Mouse (Mus musculus) C2C12 (cell line): Measurements from ENCODE around the gene Helz2. TPM values are rescaled to one million over a fixed set of nuclear protein-coding genes. Genes with fewer than 3 reads are reported as not detected.
A peak's percentile ranks its signal among the peaks of the same experiment; 100 is the strongest.

Experiments
- H3K27me3 ChIP-seq: one replicate; pipeline ENCODE4 v1.6.1; 2011; ENCODE audit not compliant: control insufficient read depth, insufficient read depth, insufficient read length
- H3K36me3 ChIP-seq: one replicate; pipeline ENCODE4 v1.6.1; 2011; ENCODE audit not compliant: control insufficient read depth, insufficient read depth
- H3K4me3 ChIP-seq: one replicate; pipeline ENCODE4 v1.5.1; 2011; ENCODE audit warnings: mild to moderate bottlenecking, control low read depth; ENCODE audit not compliant: poor library complexity, insufficient read depth, severe bottlenecking
- H3K79me2 ChIP-seq: one replicate; pipeline ENCODE4 v1.6.1; 2011; ENCODE audit not compliant: control insufficient read depth, insufficient read depth
- H3K79me3 ChIP-seq: one replicate; pipeline ENCODE4 v1.6.1; 2011; ENCODE audit warnings: low read depth, control low read depth
- H3ac ChIP-seq: one replicate; pipeline ENCODE3; 2011; ENCODE audit warnings: low read depth; ENCODE audit not compliant: control insufficient read depth, insufficient read length
- CEBPB ChIP-seq: IDR thresholded peaks from one replicate; pipeline ENCODE4 v1.6.1; 2011; ENCODE audit warnings: low read depth, mild to moderate bottlenecking, control low read depth, moderate library complexity
- CTCF ChIP-seq: IDR thresholded peaks from one replicate; pipeline ENCODE4 v1.5.1; 2011; ENCODE audit not compliant: control insufficient read depth, insufficient read depth, insufficient read length
- FOSL1 ChIP-seq: IDR thresholded peaks from one replicate; pipeline ENCODE4 v1.8.0; 2011; ENCODE audit warnings: mild to moderate bottlenecking, low read length; ENCODE audit not compliant: poor library complexity, insufficient read depth, severe bottlenecking
- MAX ChIP-seq: IDR thresholded peaks from one replicate; pipeline ENCODE4 v1.6.1; 2011; ENCODE audit warnings: mild to moderate bottlenecking, control low read depth
- MYOD1 ChIP-seq: IDR thresholded peaks from one replicate; pipeline ENCODE4 v1.6.1; 2011; ENCODE audit warnings: low read depth; ENCODE audit not compliant: control insufficient read depth, insufficient read length
- MYOG ChIP-seq: IDR thresholded peaks from one replicate; pipeline ENCODE4 v1.6.1; 2011; ENCODE audit not compliant: control insufficient read depth, insufficient read length; ENCODE audit errors: extremely low read depth
- USF1 ChIP-seq: IDR thresholded peaks from one replicate; pipeline ENCODE4 v1.6.1; 2011; ENCODE audit warnings: low read depth, mild to moderate bottlenecking, control low read depth, moderate library complexity
- polyA plus RNA-seq: library from polyadenylated mRNA; unstranded; fragments of >200 nt; fragmentation: generic; extraction: Trizol; gene quantifications from one replicate; pipeline ENCODE4 v1.2.1, GENCODE M21; 2012; ENCODE audit warnings: missing spikeins

Helz2 gene
- polyA plus RNA-seq, 1 experiment = 2.2 TPM

DNA sequence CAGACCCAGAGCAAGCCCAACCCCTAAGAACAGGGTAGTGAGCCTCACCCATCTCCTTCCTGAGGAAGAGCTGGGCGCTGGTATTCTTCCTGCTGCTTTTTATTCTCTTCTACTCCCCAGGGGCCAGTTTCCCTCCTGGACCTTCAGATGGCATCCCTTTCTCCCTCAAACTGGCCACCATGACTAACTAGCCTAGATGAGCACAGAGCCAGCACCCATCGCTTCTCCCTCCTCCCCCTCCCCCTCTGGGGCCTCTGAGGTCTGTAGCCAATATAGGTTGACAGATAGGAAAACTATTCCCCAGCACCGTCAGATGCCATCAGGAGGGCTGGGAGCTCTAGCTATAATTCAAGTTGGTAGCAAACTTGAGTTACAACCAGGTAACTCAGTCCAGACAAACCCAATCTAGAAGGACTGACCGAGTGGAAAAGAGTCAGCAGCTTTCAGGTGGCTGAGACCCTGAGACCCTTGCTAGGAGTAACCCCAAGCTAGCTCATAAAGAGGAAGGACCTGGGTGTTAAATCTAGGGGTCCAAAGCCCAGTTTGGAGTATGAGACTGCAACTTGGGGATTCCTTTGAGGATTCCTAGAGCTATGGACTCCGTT is 22.8 kb downstream of the Helz2 start:
- no peak for TF ChIP-seq CTCF
- Histone ChIP-seq H3K27me3 (peaks cover 24% of the 10 kb centered on the region), H3K79me3 (no peaks in the 10 kb centered on the region), H3ac (no peak overlapping the region), H3K4me3 (no peak overlapping the region), H3K79me2 (no peaks in the 10 kb centered on the region), H3K36me3 (no peaks in the 10 kb centered on the region)

DNA sequence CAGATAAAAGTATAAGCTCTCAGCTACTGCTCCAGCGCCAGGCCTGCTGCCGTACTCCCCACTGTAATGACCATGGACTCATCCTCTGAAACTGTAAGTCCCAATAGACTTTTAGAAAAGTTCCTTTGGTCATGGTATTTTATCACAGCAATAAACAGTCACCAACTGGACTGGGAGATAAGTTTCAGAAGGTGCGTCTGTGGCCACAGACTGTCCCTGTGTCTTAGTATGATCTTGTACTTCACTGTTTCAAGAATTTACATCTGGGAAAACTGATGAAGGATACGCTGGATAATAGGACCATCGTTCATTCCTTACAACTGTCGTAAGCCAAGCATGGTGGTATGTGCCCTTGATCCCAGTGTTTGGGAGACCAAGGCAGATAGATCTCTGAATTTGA is 25.8 kb downstream of the Helz2 start:
- no peak overlapping the region for H3ac ChIP-seq
- H3K27me3 ChIP-seq = peaks cover 43% of the 10 kb centered on the region
- no peaks in the 10 kb centered on the region for H3K79me2 ChIP-seq
- H3K4me3 ChIP-seq = no peak overlapping the region
- no peak for TF ChIP-seq MYOD1
- no peak for TF ChIP-seq FOSL1
- H3K36me3 ChIP-seq = no peaks in the 10 kb centered on the region
- H3K79me3 ChIP-seq = no peaks in the 10 kb centered on the region

DNA sequence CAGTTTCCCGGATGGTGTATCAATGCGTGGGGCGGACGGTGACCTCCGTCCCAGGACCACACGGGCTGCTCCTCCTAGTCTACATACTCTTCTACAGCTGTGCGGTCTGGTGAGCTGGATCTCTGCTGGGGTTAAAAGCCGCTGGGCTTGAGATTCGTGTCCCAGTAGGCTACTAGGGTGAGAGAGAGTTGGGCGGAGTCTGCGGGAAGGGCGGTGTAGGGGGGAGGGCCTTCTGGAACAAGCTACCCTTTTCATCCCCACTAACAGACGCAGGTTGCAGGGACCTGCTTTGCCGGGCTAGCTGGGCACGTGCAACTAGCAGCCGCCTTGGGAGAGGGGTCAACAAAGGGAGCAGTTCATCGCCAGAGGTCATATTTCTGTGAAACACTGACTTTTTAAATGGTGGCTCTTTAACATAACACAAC is 28.8 kb downstream of the Helz2 start, which contains the start of gene Srms:
Gene Srms, minus strand, starts transcription at position 165 of the 425 bp plus-strand sequence.
- Histone ChIP-seq H3K27me3 (peaks cover 64% of the 10 kb centered on the region), H3K79me2 (no peaks in the 10 kb centered on the region), H3ac (no peak within 1 kb of the TSS), H3K36me3 (no peaks in the 10 kb centered on the region), H3K79me3 (no peaks in the 10 kb centered on the region), H3K4me3 (no peak within 1 kb of the TSS)
- no peak for TF ChIP-seq MYOG
- TF ChIP-seq CEBPB = no peak
- no peak for TF ChIP-seq FOSL1
- no peak for TF ChIP-seq MYOD1
- no peak for TF ChIP-seq CTCF
- no peak for TF ChIP-seq MAX
- no peak for TF ChIP-seq USF1

DNA sequence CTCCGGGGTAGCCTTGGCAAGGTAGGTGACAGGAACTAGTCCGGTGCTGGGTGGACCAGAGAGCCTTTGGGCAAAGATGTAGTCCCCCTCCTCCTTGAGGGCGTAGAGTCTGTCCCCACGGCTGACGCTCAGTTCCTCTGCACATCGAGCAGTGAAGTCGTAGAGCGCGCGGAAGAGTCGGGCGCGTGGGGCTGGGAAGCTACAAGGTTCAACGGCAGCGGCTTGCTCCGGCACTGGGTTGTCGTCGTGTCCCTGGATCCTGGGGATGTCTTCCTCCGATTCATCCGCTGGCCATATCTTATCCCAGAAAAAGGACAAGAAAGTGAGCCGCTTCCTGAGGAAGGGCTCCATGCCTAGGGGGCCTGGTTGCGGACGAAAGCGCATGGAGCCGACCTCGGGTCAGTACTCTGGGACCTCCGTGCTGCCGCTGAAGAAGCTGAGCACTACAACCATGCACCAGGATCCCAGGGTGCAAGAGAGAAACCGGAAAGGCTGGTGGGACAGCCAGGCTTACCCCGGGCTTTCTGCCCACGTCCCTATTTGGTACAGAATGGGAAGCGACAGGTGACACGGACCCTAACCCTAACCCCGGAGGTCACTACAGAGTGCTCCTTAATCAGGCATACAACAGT is 29.3 kb downstream of the Helz2 start:
- TF ChIP-seq FOSL1 (no peak), CEBPB (no peak), USF1 (no peak), MYOD1 (no peak), MAX (no peak), CTCF (no peak), MYOG (no peak)
- no peaks in the 10 kb centered on the region for H3K79me3 ChIP-seq
- no peaks in the 10 kb centered on the region for H3K79me2 ChIP-seq
- no peak overlapping the region for H3K4me3 ChIP-seq
- no peaks in the 10 kb centered on the region for H3K36me3 ChIP-seq
- H3K27me3 ChIP-seq = peaks cover 70% of the 10 kb centered on the region
- H3ac ChIP-seq = no peak overlapping the region

DNA sequence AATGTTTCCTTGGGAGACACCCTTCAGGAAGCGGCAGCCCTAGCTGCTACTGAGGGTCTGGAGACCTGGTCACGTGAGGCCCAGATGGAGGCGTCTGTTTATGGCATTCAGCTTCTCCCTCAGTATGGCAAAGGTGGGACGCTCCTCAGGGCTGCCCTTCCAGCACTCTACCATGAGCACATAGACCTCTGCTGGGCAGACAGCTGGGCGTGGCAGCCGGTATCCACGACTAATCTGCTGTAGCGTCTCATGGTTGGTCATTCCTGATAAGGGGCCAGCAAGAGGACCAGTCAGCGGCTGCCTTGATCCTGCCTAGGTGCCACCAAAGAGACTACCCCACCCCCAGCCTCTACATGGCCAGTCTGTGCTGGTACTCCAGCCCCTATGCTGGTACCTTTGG is 35.7 kb downstream of the Helz2 start:
- no peaks in the 10 kb centered on the region for H3K79me3 ChIP-seq
- no peaks in the 10 kb centered on the region for H3K36me3 ChIP-seq
- no peaks in the 10 kb centered on the region for H3K79me2 ChIP-seq
- H3K27me3 ChIP-seq = peaks cover 76% of the 10 kb centered on the region
- no peak overlapping the region for H3K4me3 ChIP-seq
- TF ChIP-seq USF1 = peak; percentile 19
- no peak for TF ChIP-seq MAX
- H3ac ChIP-seq = no peak overlapping the region

DNA sequence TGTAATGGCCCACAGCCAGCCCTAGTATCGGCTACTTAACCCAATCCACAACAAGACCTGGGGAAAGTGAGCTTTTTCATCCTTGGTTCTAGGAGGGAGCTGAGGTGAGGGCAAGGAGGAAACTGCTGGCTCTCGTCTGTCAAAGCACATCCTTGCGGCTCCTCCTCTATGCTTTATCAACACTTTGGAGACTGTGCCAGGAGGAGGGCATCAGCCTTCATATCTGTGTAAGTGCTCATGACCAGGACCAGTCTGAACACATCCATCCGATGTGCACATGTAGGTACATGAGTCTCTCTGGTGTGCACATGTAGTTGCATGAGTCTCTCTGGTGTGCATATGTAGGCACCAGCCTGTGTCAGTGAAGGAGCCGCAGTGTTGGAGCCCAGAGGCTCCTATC is 36.1 kb downstream of the Helz2 start:
- Histone ChIP-seq H3ac (no peak overlapping the region), H3K79me2 (no peaks in the 10 kb centered on the region), H3K36me3 (no peaks in the 10 kb centered on the region), H3K4me3 (no peak overlapping the region), H3K27me3 (peaks cover 74% of the 10 kb centered on the region), H3K79me3 (no peaks in the 10 kb centered on the region)
- no peak for TF ChIP-seq CEBPB
- no peak for TF ChIP-seq FOSL1
- TF ChIP-seq MYOD1 = no peak
- no peak for TF ChIP-seq CTCF
- no peak for TF ChIP-seq USF1
- no peak for TF ChIP-seq MYOG
- TF ChIP-seq MAX = no peak
